Mouse (Mus musculus) naive thymus-derived CD4-positive, alpha-beta T cell, adult 2 months (primary cell): ENCODE measurements around the gene Igsf10.
A peak's percentile ranks its signal among the peaks of the same experiment; 100 is the strongest.

Experiments used
- DNase-seq: peaks from one replicate; pipeline ENCODE4 v3.0.0-alpha.2; 2011; ENCODE audit warnings: low read depth

The Igsf10 gene

GRCm38 (mm10) chr3:59290551-59290950 is 53.6 kb downstream of the Igsf10 start:
- no peak for DNase-seq

DNA sequence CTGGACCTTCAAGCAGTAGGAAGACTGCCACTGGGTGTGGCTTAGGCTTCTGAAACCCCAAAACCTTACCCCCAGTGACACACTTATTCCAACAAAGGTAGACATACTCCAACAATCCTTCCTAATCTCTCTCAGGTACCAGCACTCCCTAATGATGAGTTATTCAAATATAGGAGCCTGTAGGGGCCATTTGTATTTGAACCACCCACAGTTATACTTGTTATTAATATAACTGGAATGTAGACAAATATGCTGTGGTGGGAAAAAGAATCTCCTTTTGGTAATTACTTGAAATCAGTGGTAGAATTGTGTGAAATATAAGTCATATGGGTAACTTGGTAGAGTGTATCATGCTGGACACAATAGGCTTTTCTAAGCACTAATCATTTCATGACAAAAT is 65.6 kb downstream of the Igsf10 start:
- DNase-seq, result no peak

DNA sequence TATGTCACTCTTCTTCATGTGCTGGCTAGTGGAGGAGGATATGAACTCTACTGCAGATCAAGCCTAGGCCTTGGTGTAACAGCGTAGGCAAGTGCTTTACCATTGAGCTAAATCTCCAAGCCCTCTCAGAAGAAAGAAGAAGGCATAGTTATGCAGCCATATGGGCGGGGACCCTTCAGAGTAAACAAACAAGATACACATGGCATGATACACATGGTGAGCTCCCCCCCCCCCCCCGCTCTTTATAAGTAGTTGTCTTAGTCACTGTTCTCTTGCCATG is 66.0 kb downstream of the Igsf10 start:
- no peak for DNase-seq

DNA sequence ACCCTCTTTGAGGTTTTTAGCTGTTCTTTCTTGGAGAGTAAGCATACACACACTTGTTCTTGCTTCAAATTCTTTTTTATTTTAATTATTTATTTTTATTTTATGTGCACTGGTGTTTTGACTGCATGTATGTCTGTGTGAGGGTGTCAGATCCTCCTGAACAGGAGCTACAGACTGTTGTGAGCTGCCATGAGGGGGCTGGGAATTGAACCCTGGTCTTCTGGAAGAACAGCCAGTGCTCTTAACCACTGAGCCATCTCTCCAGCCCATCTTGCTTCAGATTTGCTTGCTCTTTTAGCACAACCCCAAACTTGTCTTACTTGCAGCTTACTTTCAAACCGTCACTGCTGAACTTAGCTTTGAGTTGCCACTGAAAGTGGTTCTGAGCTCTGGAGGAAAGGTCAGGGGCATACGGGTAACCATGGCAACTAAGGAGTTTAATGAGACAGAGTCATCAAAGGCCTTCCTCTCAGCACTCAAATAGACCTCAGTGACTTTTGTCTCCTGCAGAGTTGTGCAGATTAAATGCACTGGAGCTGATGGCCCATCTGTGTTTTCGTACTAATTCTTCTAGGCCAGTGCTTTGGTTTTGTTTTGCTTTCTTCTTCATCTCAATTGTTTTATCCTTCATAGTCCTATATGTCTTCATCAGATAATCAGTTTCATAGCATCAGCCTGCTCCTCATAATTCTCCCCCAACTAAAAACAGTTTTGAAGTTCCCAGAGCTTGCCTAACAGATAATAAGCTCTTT is 66.5 kb downstream of the Igsf10 start:
- DNase-seq, result peak; percentile 48

DNA sequence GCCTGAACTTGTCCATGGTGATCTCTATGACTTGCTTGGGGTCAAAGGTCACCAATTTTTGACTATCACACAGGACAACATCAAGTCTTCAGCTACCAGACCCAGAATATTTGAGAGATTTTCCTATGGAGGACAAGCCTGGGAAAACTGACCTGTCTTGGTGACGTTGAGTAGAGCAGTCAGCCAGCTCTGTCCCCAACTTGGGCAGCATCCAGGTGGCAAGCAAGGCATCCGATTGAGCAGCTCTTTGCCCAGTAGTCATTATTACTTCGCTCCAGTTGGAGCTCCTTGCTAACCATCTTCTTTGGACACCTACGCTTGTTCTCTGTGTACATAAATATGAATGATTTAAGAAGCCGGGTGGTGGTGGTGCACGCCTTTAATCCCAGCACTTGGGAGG is 73.4 kb downstream of the Igsf10 start:
- no peak for DNase-seq
